Comparison of ENCODE assay signal across 9 mouse cellular contexts in the genomic region with DNA sequence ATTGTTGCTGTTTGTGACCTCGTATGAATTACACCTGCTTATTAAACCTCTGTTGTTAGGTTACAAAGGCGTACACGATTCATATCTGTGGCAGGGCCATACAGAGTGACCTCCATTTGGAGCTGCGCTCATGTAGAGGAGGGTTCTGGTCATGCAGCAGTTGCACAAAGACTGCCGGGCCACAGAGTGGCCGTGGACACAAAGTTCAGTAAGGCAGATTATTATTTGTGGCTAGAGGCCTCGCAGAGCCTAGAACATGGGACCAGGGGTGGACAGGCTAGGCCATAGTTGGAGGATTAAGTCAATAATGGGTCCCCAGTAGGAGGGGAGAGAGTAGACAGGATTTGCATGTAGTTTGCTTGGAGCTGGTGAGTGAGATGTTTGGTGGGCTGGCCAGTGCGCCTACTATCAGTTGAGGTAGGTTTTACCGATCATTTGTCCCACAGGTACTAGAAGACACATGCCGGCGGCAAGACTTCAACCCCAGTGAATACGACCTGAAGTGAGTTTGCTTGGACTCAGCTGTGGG. TPM values are rescaled to one million over a fixed set of nuclear protein-coding genes. Genes with fewer than 3 reads are reported as not detected.
DNase-seq lines count a peak whose midpoint lies in the region; ATAC-seq and TF ChIP-seq lines count a peak whose summit lies in the region.
"Had no signal": no experiment of that assay in that cellular context is flagged by ENCODE, and none has a peak within 500 bp of the region (broad histone marks: within the 10 kb centered on the region; RNA-seq: fewer than 3 reads in every experiment).

No protein-coding gene starts in this region.

- peak overlapping the region; percentile 99 for H3K27ac ChIP-seq in liver, adult 2 months (replicated peaks; ENCODE audit: insufficient read depth, low read depth, low read length)
- peak overlapping the region; percentile 72 for H3K27ac ChIP-seq in embryonic facial prominence, embryonic 11.5 days (replicated peaks; ENCODE audit: low read depth, low read length)
- H3K27ac ChIP-seq in intestine, embryonic 14.5 days (ENCODE audit: low read depth): peak overlapping the region; percentile 84

- H3K4me1 ChIP-seq in liver, adult 2 months (ENCODE audit: control insufficient read depth, insufficient read depth, low read length): peaks cover 37% of the 10 kb centered on the region
- no peaks in the 10 kb centered on the region for H3K4me1 ChIP-seq in embryonic facial prominence, embryonic 11.5 days (ENCODE audit: control insufficient read depth, insufficient read depth, low read length)
- H3K4me1 ChIP-seq in intestine, embryonic 14.5 days (replicated peaks; ENCODE audit: control insufficient read depth, insufficient read depth, low read length): no peaks in the 10 kb centered on the region; the same call in 1 of the 2 replicates

- ATAC-seq in embryonic facial prominence, embryonic 11.5 days (replicated peaks; ENCODE audit: insufficient number of reproducible peaks, low FRiP score, low TSS enrichment, low read depth): peak; percentile 40
- ATAC-seq in intestine, embryonic 14.5 days (replicated peaks; ENCODE audit: low FRiP score, low TSS enrichment, low read depth): peak; percentile 10; the same call in 1 of the 2 replicates

- no peak for TF ChIP-seq POLR2A in liver, adult 2 months (IDR thresholded peaks at IDR 0.05; ENCODE audit: extremely low read depth, insufficient read depth, low read length)
- no peak for TF ChIP-seq POLR2A in myocyte (IDR thresholded peaks at IDR 0.05; ENCODE audit: insufficient read length, low read depth)

- no peaks in the 10 kb centered on the region for H3K9me3 ChIP-seq in embryonic facial prominence, embryonic 11.5 days (replicated peaks; ENCODE audit: control insufficient read depth, low read length)
- no peaks in the 10 kb centered on the region for H3K9me3 ChIP-seq in intestine, embryonic 14.5 days (ENCODE audit: control insufficient read depth, low read length)

- WGBS in liver, adult 2 months: 15% methylated on average over 12 of the region's 12 CpGs
- WGBS in embryonic facial prominence, embryonic 11.5 days: 43% methylated on average over 12 of the region's 12 CpGs
- 36% methylated on average over 12 of the region's 12 CpGs for WGBS in intestine, embryonic 14.5 days

- no peak for TF ChIP-seq CTCF in liver, adult 2 months (IDR thresholded peaks at IDR 0.05; ENCODE audit: low read depth, low read length)

- H3K9ac ChIP-seq in liver, adult 2 months (ENCODE audit: low read depth, low read length): peak overlapping the region; percentile 94
- peak overlapping the region; percentile 70 for H3K9ac ChIP-seq in embryonic facial prominence, embryonic 11.5 days (replicated peaks; ENCODE audit: low read length)
- H3K9ac ChIP-seq in intestine, embryonic 14.5 days (ENCODE audit: low read length): peak overlapping the region; percentile 72

- H3K79me2 ChIP-seq in liver, adult 2 months (ENCODE audit: control insufficient read depth, insufficient read depth, low read length): peaks cover 17% of the 10 kb centered on the region; the same call in 1 of the 2 replicates
- no peaks in the 10 kb centered on the region for H3K79me2 ChIP-seq in myocyte (ENCODE audit: control insufficient read depth, insufficient read depth)

- H3K4me3 ChIP-seq in liver, adult 2 months (ENCODE audit: insufficient read depth, low read depth, low read length): peak overlapping the region; percentile 95
- H3K4me3 ChIP-seq in embryonic facial prominence, embryonic 11.5 days (ENCODE audit: low read depth, low read length): peak overlapping the region; percentile 63
- H3K4me3 ChIP-seq in intestine, embryonic 14.5 days (ENCODE audit: low read depth, low read length): peak overlapping the region; percentile 66
- peak overlapping the region; percentile 44 for H3K4me3 ChIP-seq in myocyte

- peak overlapping the region; percentile 72 for H3ac ChIP-seq in myocyte (ENCODE audit: control insufficient read depth, insufficient read length)

- H3K4me2 ChIP-seq in embryonic facial prominence, embryonic 11.5 days (ENCODE audit: low read depth, low read length): peak overlapping the region; percentile 86
- peak overlapping the region; percentile 56 for H3K4me2 ChIP-seq in intestine, embryonic 14.5 days (ENCODE audit: low read length)
- H3K4me2 ChIP-seq in myocyte (ENCODE audit: low read depth): peak overlapping the region; percentile 96

- no peak for DNase-seq in liver, adult 2 months (ENCODE audit: extremely low read depth, low read depth, low spot score)
- DNase-seq in liver: no peak
- no peak for DNase-seq in embryonic facial prominence, embryonic 11.5 days (ENCODE audit: low spot score)
- no peak for DNase-seq in intestine, embryonic 14.5 days (ENCODE audit: low spot score)
- DNase-seq in thymus, postnatal 36 days: no peak
- DNase-seq in urinary bladder, postnatal 25 days (ENCODE audit: low spot score): no peak
- DNase-seq in kidney, adult 8-10 months: no peak

- H3K36me3 ChIP-seq in liver, adult 2 months (ENCODE audit: control insufficient read depth, insufficient read depth, low read length): peaks cover 3% of the 10 kb centered on the region; the same call in 1 of the 2 replicates
- H3K36me3 ChIP-seq in embryonic facial prominence, embryonic 11.5 days (replicated peaks; ENCODE audit: control insufficient read depth, insufficient read depth, low read depth, low read length): no peaks in the 10 kb centered on the region
- peaks cover 26% of the 10 kb centered on the region for H3K36me3 ChIP-seq in intestine, embryonic 14.5 days (ENCODE audit: control insufficient read depth, insufficient read depth, low read length)
- H3K36me3 ChIP-seq in myocyte (ENCODE audit: control insufficient read depth, insufficient read depth): no peaks in the 10 kb centered on the region

- no peaks in the 10 kb centered on the region for H3K27me3 ChIP-seq in liver, adult 2 months (ENCODE audit: control insufficient read depth, insufficient read depth, low read length)
- no peaks in the 10 kb centered on the region for H3K27me3 ChIP-seq in embryonic facial prominence, embryonic 11.5 days (ENCODE audit: control insufficient read depth, insufficient read depth, low read length)
- H3K27me3 ChIP-seq in intestine, embryonic 14.5 days (replicated peaks; ENCODE audit: control insufficient read depth, insufficient read depth, low read length): no peaks in the 10 kb centered on the region
- no peaks in the 10 kb centered on the region for H3K27me3 ChIP-seq in myocyte (ENCODE audit: control insufficient read depth, insufficient read depth, insufficient read length)

TF ChIP-seq in myocyte, 11 proteins besides CTCF, POLR2A, EP300 and RAD21:
- TF ChIP-seq TCF12 (IDR thresholded peaks at IDR 0.05; ENCODE audit: insufficient read depth, poor library complexity, severe bottlenecking) (no peak), E2F4 (IDR thresholded peaks at IDR 0.05; ENCODE audit: insufficient read depth) (no peak), TCF3 (IDR thresholded peaks at IDR 0.05; ENCODE audit: insufficient read length, low read depth) (no peak), SRF (IDR thresholded peaks at IDR 0.05; ENCODE audit: control insufficient read depth, insufficient read length, low read depth) (no peak), REST (IDR thresholded peaks at IDR 0.05; ENCODE audit: insufficient read depth, insufficient read length) (no peak), MYOD1 (IDR thresholded peaks at IDR 0.05; ENCODE audit: control insufficient read depth in 1 of 3, insufficient read length in 2 of 3, low read depth in 2 of 3) (no peak), POLR2AphosphoS2 (IDR thresholded peaks at IDR 0.05; ENCODE audit: insufficient read length, low read depth) (no peak)

RNA-seq across cellular contexts. Expression of gene Aspscr1, which starts 0.9 kb away (rescaled TPM):
- total RNA-seq in liver, adult 2 months (2014; rRNA removed): 49.3 and 56.6 TPM in 2 replicates
- 131 and 142 TPM in 2 replicates for polyA plus RNA-seq in liver, adult 2 months (2012; rRNA removed)
- polyA plus RNA-seq in embryonic facial prominence, embryonic 11.5 days (2014; fragmentation: Nextera tagmentation; extraction: Ambion mirVana): 99.6 and 107 TPM in 2 replicates
- 93.2 and 104 TPM in 2 replicates for polyA plus RNA-seq in intestine, embryonic 14.5 days (2014; fragmentation: Nextera tagmentation; extraction: Ambion mirVana)
- 65.9 TPM for polyA plus RNA-seq in myocyte (2012; fragmentation: generic; extraction: Trizol)

RNA-seq across cellular contexts. Expression of gene Notum, which starts 12.7 kb away (rescaled TPM):
- 29.8 and 34.9 TPM in 2 replicates for total RNA-seq in liver, adult 2 months (2014; rRNA removed)
- polyA plus RNA-seq in liver, adult 2 months (2012; rRNA removed): 56.0 and 61.6 TPM in 2 replicates
- polyA plus RNA-seq in embryonic facial prominence, embryonic 11.5 days (2014; fragmentation: Nextera tagmentation; extraction: Ambion mirVana): 2.5 and 3.2 TPM in 2 replicates
- 1.1 and 1.3 TPM in 2 replicates for polyA plus RNA-seq in intestine, embryonic 14.5 days (2014; fragmentation: Nextera tagmentation; extraction: Ambion mirVana)
- polyA plus RNA-seq in myocyte (2012; fragmentation: generic; extraction: Trizol): 0.19 TPM
- total RNA-seq: neutrophil, adult 5-6 weeks had no signal

RNA-seq across cellular contexts. Expression of gene Myadml2, which starts 25.7 kb away (rescaled TPM):
- total RNA-seq in liver, adult 2 months (2014; rRNA removed): not detected in 2 replicates
- polyA plus RNA-seq in liver, adult 2 months (2012; rRNA removed): not detected in 2 replicates
- not detected in 2 replicates for polyA plus RNA-seq in embryonic facial prominence, embryonic 11.5 days (2014; fragmentation: Nextera tagmentation; extraction: Ambion mirVana)
- 0.32 TPM in 1 of 2 replicates, not detected in the other for polyA plus RNA-seq in intestine, embryonic 14.5 days (2014; fragmentation: Nextera tagmentation; extraction: Ambion mirVana)
- polyA plus RNA-seq in myocyte (2012; fragmentation: generic; extraction: Trizol): 4.6 TPM
- total RNA-seq: neutrophil, adult 5-6 weeks had no signal

RNA-seq across cellular contexts. Expression of gene Pycr1, which starts 30.1 kb away (rescaled TPM):
- 0.47 and 2.6 TPM in 2 replicates for total RNA-seq in liver, adult 2 months (2014; rRNA removed)
- 0.25 and 0.61 TPM in 2 replicates for polyA plus RNA-seq in liver, adult 2 months (2012; rRNA removed)
- polyA plus RNA-seq in embryonic facial prominence, embryonic 11.5 days (2014; fragmentation: Nextera tagmentation; extraction: Ambion mirVana): 26.3 and 27.1 TPM in 2 replicates
- 22.4 and 23.2 TPM in 2 replicates for polyA plus RNA-seq in intestine, embryonic 14.5 days (2014; fragmentation: Nextera tagmentation; extraction: Ambion mirVana)
- polyA plus RNA-seq in myocyte (2012; fragmentation: generic; extraction: Trizol): 56.9 TPM
- total RNA-seq: neutrophil, adult 5-6 weeks had no signal

RNA-seq across cellular contexts. Expression of gene Cenpx, which starts 39.9 kb away (rescaled TPM):
- 20.3 and 20.5 TPM in 2 replicates for total RNA-seq in liver, adult 2 months (2014; rRNA removed)
- polyA plus RNA-seq in liver, adult 2 months (2012; rRNA removed): 63.4 and 74.6 TPM in 2 replicates
- polyA plus RNA-seq in embryonic facial prominence, embryonic 11.5 days (2014; fragmentation: Nextera tagmentation; extraction: Ambion mirVana): 118 and 124 TPM in 2 replicates
- 178 TPM in 2 replicates for polyA plus RNA-seq in intestine, embryonic 14.5 days (2014; fragmentation: Nextera tagmentation; extraction: Ambion mirVana)
- 42.5 TPM for polyA plus RNA-seq in myocyte (2012; fragmentation: generic; extraction: Trizol)

Comparison
In these comparisons a context has a peak if more than half of its experiments do, and no peak if none do; other contexts are left out.
1. H3K4me3 ChIP-seq: peak in every context shown above with its lines; median percentile 95 in liver, adult 2 months; 66 in intestine, embryonic 14.5 days; 63 in embryonic facial prominence, embryonic 11.5 days; 44 in myocyte.
2. RNA of gene Notum, which starts 12.7 kb away (polyA plus RNA-seq): 56.0 to 61.6 TPM in liver, adult 2 months; 2.5 to 3.2 TPM in embryonic facial prominence, embryonic 11.5 days, 1.1 to 1.3 TPM in intestine, embryonic 14.5 days and 0.19 TPM in myocyte (single experiment); every median in the first group is over 10 times any median in the second.
3. Peak in every context shown above with its lines, with median percentiles within 50 percentile points of each other: H3K27ac ChIP-seq, H3K9ac ChIP-seq and H3K4me2 ChIP-seq.